Mouse (Mus musculus) left cerebral cortex, adult 18-20 months (tissue): Measurements from ENCODE around the gene Emc7. TPM values are rescaled to one million over a fixed set of nuclear protein-coding genes. Genes with fewer than 3 reads are reported as not detected.

ENCODE experiments used
- DNase-seq, 2 experiments: peaks; one replicate each; pipeline ENCODE4 v3.0.0; 2021 to 2022; ENCODE audit warnings: low spot score in 2 of 2, mixed read lengths in 1 of 2
- total RNA-seq, 2 experiments: library from RNA; stranded (reverse); gene quantifications; 2 replicates each; pipeline ENCODE4 v1.2.3; 2021

Emc7 gene
- total RNA-seq, 2 experiments from 2014 or later, result 49.8 to 51.8 TPM

DNA sequence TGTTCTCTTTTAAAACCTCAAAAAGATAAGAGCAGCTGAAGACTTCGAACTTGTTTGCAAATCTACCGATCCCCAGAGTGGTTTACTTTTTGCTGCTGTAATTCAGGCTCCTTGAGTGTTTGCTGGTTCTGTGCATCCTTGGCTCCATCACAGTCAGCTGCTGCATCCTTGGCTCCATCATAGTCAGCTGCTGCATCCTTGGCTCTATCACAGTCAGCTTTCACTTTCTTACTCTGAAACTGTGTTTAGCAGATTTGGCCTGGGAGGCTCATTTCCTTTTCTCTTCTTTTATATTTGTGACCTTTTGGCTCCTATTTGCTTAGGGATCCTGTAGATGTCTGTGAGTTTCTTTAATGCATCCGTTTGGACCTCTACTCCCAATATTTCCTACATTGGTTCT is 62.4 kb downstream of the Emc7 start:
- no peak for DNase-seq

DNA sequence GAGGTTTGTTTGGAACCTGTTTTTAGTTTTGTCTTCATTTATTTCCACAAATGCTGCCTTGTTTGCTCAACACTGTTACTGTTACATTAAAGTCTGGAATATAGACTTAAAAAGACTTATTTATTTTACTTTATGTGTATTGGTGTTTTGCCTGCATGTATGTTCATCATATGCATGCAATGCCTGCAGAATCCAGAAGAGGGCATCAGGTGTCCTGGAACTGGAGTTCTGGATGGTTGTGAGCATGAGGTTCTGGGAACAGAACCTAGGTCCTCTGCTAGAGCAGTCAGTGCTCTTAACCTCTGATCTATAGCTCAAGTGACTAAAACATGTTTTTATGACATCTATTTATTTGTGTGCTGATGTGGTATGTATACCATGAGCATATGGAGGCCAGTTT is 63.7 kb downstream of the Emc7 start:
- DNase-seq, result no peak

DNA sequence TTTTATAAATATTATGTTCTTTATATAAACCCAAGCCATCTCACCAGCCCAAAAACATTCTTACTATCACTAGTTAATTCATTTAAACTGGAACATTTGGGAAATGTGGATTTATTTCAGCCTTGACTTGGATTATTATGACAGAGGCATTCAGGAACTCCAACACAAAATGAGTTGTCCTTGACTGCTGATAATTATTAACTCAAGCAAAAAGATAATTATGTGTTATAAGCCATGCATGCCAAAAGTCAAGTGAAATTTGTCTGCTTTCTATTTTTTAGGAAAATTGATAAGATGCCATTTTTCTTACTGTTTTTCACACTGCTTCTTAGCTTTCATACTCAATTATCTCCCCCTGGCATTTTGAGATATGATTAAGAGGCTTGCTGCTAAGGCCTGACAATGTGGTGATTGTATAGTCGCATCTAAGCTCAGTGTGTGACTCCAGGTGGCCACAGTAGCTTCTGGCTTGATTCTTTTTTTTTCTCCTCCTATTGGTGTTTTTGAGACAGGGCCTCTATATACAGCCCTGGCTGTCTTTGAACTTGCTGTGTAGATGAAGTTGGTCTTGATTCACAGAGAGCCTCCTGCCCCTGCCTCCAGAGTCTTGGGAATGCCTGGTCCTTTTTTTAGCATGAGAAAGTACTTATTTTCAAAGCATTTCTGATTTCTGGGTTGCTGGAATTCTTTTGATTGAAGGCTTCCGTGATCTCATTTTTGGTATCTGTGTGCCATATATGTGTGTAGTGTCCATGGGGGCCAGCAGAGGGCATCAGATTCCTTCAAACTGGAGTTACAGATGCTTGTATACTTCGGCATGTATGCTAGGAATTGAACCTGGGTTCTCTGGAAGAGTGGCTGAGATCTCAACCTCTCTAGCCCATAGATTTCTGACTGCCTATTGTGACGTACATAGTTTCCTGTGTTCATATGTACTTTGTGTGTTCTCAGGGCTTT is 66.0 kb downstream of the Emc7 start:
- no peak for DNase-seq

Other genes with a start within 250 kb of the Emc7 start
- gene Lpcat4, start 215.5 kb upstream of the Emc7 start, total RNA-seq, result 100 to 1,000 TPM; 141 to 158 TPM
- not detected for gene Nutm1, start 195.7 kb upstream of the Emc7 start, total RNA-seq
- gene Nop10, start 193.1 kb upstream of the Emc7 start, total RNA-seq, result 10 to 100 TPM; 48.6 to 56.9 TPM
- gene Slc12a6, start 189.2 kb upstream of the Emc7 start, total RNA-seq, result 100 to 1,000 TPM; 115 to 123 TPM
- gene Gm21985, start 188.7 kb upstream of the Emc7 start, total RNA-seq, result 1 to 10 TPM; 2.8 to 3.5 TPM
- 100 to 1,000 TPM; 149 to 162 TPM for gene Emc4, start 87.0 kb upstream of the Emc7 start, total RNA-seq
- gene Katnbl1, start 75.8 kb upstream of the Emc7 start, total RNA-seq, result 10 to 100 TPM; 11.8 to 13.4 TPM
- gene Chrm5, start 25.8 kb downstream of the Emc7 start, total RNA-seq, result 1 to 10 TPM; 1.1 to 2.3 TPM
- 1 to 10 TPM; 9.7 to 9.9 TPM for gene Aven, start 38.0 kb downstream of the Emc7 start, total RNA-seq